Mouse (Mus musculus): Measurements from ENCODE around the gene Pld3.

The Pld3 gene

DNA sequence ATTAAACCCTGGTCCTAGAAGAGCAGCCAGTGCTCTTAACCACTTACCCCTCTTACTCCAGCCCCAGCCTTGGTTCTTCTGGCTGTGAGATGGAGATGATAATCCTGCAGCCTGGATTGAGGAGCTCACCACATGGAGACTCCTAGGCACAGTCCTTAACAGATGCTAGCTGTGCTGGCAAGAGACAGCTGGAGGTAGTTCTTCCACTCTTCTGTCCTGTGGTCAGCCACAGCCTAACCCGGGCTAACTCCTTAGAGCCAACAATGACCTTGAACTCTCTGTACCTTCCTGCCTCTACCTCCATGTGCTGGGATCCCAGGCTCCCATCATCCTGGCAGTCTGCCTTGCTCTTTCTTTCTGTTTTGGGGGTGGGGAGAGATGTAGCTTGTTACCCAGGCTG is 8.0 kb upstream of the Pld3 start:
- DNase-seq = no peak

DNA sequence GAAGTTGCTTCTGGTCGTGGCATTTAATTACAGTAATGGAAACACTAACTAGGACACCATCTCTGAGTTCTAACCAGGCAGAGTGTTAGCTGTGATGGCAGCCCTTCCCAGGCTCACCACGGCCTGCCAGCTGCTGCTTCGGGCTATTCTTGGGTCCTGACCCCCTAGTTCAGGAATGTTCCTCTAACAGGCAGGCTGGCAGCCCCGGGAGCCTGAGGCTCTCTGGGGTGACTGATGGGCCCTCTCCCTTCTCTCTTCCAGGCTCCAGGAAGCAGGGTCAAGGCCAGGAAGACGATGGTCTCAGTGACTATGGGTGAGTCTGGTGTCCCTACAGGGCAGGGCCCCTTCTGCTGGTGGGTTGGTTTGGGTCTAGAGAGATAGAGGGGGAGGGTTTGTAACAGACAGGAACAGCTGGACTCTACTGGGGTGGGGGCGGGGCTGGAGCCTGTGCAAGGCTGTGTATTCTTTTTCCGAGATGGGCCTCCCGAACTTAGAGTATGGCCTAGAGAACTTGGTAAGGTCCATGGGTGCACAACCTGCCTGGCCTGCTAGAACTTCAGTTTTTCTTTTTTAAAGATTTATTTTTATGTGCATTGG is 7.4 kb upstream of the Pld3 start:
- DNase-seq = no peak

DNA sequence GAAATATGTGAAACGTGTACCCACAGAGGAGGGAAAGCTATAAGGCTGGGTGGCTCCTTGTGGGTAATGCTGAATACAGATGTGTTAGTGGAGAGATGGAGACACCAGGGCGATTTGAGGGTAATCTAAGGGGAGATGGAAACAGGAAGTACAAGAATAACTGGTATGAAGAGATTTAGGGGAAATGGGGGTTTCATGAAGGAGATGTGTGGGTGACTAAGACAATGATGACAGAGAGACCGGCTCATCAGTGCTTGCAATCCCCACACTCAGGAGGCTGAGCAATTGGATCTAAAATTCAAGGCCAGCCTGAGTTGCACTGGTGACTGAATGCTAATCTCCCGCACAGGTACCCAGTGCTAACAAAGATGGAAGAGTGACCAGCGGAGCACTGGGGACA is 948 bp downstream of the Pld3 start:
- no peak for DNase-seq

DNA sequence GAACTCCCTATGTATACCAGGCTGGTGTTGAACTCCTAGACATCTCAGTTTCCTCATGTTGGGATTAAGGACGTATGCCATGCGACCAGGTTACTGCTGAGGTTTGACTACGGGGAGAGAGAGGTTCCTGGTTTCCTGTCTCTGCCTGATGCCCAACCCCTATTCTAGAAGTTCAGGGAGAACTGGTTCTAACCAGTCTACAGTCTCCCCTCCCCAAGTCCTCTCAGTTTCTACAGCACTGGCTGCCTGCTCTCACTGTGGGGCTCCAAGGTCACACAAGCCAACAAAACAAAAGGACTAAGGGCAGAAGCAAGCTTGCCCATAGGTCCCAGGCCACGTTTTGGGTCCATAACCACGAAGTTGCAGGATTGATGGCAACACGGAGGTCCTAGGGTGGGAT is 3.4 kb downstream of the Pld3 start:
- DNase-seq = no peak

DNA sequence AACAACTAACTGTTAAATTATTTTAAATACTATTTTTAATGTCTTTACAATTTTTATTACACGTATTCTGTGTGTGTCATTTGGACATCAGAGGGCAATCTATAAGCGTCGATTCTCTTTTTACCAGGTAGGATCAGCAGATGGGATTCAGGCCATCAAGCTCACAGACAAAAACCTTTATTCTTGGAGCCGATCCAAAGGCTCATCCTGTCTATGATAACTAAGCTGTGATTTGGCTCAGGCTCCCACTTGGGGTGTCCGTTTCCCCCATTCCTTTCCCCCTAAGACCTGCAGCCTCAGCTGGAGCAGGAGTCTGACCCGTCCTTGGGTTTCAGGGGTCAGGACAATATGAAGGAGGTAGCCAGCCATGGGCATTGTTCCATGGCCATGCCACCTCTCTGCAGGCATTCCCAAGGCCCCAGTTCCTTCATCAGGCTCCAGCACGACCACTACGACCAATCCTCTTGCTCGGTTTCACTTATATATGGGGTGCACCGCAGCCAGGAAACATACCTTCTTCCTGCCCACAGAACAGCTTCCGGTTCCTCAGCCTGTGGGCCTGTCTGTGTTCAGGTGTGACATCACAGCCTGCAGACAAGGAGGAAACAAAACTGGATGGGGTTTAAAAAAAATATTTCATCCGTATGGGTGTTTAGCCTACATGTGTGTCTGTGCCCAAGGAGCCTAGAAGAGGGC is 8.2 kb downstream of the Pld3 start:
- DNase-seq = peak; percentile 76

DNA sequence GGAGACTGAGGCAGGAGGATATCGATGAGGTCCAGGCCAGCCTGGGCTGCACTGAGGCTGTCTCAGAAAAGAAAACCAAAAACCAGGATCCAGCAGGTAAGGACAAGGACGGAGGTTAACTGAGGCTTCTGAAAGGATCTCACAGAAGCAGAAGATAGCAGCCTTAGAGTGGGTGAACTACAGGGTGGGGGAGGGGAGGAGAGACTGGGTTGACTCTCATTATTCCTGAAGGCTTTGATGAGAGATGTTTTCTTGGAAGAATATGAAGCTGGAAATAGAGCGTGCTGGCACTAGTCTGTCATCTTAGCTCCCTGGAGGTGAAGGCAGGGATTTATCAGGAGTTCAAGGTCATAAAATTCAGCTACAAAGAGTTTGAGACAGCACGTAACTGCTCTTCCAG is 9.2 kb downstream of the Pld3 start:
- DNase-seq = no peak

DNA sequence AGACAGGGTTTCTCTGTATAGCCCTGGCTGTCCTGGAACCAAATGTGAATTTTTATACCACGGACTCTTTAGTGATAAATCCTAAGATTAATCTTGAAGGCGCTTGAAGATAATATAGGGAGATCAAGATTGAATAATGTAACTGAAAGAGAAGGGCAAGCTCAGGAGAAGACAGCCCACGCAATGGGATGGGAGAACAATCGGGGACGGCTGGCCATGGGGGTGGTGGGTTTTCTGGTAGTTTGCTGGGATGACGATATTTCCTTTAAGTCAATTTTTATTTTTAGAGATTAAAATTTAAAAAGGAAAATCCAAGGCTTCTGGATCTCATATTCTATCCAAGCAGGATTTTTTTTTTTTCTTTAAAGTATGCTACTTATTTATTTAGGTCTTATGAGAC is 10.0 kb downstream of the Pld3 start:
- no peak for DNase-seq

DNA sequence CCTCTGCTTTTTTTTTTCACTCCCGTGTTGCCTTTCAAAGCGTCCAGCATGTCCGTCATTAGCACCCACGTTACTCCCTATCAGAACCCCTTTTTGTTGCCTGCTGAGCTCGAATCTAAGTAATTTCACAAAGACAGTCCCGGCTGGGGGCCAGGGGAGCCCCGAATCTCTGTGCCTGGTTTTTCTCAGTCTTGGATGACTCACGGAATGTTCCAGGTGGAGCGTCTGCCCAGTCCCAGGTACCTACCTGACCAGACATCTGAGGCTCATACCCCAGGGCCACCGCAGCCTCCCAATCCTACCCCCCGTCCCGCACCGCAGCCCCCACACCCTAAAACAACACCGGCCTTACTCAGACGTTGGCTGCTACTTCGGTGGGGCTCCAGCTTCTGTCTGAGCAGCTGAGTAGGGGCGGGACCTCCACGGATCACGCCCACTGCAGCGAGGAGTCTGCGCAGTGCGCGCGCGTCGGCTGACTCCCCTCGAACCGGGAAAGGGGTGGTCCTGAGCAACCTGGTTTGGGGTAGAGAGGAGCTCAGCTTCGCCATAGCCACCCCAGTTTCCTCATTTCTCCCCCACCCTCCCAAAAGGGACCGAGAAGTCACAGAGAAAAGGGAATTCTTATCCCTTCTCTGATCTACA is 10.5 kb downstream of the Pld3 start:
- DNase-seq = peak; percentile 96

DNA sequence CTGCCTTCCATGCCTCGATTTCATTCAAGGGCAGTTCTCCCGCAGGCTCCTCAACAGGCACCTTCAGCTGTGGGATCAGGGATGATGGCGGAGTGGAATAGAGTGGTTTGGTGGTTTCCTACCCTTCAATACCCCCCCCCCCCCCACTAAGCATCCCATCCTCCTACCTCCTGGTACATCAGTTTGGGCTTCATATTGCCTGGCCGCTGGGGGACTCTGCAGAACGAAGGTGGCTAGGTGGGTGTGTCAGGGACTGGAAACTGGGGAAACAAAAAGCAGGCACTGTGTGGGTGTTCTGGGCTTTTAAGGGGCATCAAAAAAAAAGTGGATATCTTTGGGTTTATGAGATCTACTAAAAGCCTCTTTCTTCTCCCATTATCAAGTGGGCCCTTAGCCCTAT is 11.1 kb downstream of the Pld3 start:
- DNase-seq = peak; percentile 34

DNA sequence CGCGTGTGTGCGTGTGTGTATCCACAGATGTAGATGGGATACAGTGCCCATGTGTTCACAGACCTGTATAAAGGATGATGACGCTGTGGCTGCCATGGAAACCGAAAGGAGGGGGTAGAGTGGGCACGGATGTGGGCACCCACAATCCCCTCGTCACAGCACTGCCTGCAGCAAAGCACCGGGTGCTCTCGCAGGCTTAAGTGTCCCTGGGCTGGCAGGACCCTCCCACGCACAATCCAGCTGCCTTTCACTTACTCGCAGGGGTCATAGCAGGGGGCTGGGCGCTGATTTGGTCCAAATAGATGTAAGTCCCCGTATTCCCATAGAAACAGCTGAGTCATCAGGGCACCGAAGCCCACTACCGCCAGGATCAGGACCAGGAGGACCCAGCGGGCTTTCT is 11.6 kb downstream of the Pld3 start:
- DNase-seq = peak; percentile 93

DNA sequence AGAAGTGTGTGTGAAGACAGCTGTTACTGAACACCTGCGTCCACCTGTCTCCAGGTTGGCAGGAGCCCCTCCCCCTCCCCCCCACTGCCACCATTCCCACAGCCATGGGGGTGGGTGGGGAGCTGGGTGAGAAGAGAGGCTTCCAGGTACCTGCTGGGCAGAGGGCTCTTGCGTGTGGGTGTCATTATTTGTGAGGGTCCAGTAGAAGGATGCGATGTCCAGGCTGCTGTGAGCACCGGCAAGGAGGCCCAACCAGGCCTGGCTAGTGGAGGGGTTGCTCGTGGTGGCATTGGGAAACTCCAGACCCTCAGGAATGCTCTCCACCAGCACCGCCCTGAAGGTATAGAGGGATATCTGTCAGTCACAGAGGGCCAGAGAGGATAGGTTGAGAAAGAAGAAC is 12.1 kb downstream of the Pld3 start:
- DNase-seq = peak; percentile 27

DNA sequence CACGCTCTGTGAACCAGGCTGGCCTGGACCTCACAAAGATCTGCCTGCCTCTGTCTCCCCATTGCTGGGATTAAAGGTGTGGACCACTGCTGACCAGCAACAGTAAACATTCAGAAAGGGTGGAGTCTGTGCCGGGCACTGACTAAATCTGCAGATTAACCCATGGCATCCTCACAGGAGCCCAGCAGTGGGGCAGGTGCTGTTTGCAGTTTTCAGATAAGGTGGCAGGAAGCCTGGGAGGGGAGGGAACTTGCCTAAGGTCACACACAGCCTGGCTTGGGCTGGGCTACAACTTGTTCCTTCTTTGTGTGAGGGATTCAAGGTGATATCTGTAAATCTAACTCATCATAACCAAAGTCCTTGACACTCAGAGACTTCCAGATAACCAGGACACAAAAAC is 12.5 kb downstream of the Pld3 start:
- DNase-seq = no peak

DNA sequence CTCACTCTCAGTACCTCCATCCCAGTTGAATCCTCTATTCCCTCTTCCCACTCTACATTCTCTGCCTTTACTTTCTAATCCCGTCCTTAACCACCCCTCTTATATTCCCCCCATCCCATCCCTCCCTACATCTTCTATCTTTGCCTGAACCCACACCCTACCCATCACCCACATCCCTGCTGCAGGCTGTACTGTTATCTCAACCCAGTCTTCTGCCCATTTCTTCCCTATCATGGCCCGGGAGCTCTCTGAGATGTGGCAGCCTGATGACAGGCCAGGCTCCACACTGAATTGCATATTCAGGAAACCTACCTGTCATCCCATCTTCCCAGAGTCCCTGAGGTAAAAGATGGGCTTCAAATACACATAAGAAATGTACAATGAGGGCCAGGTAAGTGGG is 14.2 kb downstream of the Pld3 start:
- no peak for DNase-seq

DNA sequence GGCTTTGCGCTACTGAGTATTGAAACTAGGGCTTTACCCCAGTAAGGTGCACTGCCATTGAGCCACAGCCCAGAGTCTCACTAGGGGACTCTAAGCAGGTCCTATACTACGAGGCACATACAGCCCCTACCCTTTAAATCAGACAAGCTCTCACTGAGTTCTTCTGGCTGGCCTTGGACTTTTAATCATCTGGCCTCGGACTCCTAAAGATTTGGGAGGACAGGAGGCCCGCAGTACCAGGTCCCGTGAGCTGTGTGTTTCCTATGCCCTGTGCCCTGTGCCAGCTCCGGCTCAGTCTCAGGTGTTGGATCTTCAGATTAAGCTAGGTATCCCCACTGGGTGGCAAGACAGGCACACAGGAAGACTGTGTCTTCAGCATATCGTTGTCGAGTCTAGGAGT is 15.0 kb downstream of the Pld3 start:
- DNase-seq = no peak

DNA sequence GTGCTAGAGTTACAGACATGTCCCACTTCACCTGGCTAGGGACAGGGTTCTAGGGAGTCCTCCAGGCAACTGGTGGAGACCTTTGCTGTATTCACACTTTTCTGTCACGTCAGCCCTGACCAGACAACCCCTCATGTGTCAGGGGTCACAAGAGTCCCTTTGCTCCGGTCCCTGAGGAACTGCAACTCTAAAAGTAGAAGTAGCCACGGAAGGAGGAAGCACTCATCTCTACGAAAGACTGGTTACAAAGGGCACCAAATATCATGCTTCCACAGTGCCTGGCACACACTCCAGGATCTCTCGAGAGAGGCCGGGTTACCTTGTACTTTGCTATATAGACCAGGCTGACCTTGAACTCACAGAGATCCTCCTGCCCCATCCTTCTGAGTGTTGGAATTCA is 16.4 kb downstream of the Pld3 start:
- DNase-seq = no peak

DNA sequence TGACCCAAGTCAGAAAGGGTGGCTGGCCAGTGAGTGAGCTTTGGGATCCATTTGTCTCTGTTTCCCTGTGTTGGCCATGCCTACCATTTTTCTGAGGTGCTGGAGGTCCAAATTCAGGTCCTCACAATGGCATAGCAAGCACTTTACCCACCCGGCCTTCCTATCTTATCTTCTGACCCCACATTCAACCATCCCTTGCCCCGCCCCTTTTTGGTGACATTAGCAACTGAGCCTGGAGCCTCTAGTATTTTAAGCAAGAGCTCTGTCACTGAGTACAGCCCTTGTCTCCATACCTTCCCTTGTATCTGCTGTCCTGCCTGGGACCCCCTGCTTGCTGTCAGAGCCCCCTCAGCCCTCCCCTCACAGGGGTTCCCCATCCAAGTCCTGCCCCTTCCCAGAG is 17.6 kb downstream of the Pld3 start:
- DNase-seq = no peak

DNA sequence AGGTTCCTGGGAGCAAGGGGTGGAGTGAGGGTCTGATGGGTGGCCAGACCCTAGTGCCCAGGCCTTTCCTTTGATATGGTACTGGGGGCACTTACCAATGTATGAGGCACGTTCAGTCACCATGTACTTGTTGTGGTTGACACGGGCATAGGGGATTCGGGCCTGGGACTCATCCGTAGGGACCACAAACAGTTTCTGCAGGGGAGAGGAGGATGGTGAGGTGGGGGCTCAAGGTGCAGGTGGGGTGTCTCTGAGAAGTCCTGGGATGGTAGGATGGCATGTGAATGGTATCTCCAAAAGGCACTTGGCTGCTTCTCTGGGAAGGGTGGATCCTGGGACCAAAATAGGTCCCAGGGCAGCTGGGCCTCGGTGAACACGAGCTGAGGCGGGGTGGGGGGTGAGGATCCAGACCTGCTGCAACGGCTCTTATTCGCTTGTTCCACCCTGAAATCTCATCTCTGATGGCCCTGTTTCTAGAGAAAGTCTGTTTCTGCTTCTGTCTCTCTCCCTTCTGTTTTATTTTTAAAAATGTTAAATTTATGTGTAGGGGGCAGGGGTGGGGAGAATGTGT is 20.5 kb downstream of the Pld3 start:
- no peak for DNase-seq

DNA sequence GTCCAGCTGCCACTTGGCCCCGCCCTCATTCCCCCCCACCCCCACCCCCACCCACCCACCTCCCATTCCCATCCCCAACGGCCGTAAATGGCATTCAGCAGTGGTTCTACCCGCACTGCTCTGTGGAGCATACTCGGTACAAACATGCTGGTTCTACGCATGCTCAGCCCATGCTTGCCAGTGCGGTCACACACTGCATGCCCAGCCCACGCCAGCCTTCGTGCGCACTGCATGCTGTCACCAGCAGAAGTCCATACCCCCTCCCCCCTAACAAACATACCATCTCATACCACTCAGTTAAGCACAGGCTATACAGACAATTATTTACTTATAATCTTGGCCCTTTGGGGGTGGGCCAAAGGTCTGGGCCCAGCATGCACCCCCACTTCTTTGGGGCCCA is 21.3 kb downstream of the Pld3 start:
- no peak for DNase-seq

DNA sequence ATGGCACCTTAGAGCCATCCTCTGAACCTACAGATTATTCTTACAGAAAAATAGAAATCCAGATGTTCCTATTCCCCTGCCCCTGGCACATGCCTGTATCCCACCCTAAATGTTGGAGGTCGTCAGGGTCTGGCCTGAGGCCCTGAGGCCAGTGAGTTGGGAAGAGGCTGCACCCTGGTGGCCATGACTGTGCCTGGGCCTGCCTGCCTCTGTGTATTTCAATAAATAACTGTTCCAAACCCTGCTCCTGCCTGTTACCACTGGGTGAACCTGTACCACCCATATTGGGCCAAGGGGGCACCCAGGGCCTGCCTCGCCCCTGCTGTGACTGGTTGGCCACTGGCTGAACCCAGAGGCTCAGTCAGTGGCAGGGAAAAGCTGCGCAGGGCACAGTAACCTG is 22.1 kb downstream of the Pld3 start:
- no peak for DNase-seq

DNA sequence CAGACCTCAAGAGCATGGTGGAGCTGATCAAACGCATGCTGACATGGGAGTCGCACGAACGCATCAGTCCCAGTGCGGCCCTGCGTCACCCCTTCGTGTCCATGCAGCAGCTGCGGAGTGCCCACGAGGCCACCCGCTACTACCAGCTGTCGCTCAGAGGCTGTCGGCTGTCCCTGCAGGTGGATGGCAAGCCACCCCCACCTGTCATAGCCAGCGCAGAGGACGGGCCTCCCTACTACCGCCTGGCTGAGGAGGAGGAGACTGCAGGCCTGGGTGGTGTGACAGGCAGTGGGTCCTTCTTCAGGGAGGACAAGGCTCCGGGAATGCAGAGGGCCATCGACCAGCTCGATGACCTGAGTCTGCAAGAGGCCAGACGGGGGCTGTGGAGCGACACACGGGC is 23.9 kb downstream of the Pld3 start:
- DNase-seq = no peak

DNA sequence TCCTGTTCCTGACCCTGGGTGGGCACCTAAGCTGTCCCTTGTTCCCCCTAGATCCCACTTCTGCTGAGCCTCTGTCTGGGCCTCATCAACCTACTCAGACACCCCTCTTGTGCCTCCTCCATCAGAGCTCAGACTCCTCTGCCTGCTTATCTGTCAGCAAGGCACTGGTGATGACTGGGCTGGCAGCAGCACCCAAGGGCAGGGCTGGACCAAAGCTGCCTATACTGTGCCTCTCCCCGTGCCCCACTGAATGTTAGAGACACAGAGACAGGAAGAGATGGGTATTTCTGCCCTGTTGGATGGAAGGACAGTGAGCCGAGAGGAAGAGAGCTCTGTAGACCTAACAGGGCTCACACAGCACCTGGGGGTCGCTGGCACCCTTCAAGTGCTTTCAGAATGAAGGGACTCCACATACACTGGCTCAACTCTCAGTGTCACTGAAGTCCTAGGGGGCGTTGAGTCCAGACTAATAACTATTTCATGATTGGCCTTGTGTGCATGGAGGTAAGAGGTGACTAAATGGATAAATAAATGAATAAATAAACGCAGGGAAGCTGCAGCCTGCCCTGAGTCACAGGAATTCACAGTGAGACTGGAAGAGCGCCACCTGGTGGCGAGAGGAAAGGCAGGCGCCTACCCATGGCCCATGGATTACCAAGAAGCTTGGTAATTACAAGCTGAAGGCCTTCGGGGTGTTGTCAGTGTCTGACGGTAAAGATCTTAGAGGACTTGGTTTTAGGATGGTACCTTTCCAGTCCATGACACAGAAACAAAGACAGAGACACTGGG is 26.8 kb downstream of the Pld3 start:
- peak; percentile 86 for DNase-seq

DNA sequence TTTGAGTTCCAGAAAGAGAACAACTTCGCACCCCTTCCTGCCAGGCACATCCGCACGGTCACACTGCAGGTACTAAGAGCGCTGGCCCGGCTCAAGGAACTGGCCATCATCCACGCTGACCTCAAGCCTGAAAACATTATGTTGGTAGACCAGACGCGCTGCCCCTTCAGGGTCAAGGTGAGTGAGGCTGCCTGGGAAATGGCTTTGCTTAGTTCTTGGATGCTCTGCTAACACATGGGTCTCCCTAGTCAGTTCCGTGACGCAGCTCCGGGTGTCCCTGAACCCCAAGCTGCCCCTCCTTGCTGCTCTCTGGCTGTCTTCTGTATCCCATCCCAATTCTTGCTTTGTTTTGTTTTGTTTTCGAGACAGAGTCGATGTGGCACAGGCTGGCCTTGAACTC is 29.2 kb downstream of the Pld3 start:
- no peak for DNase-seq

DNA sequence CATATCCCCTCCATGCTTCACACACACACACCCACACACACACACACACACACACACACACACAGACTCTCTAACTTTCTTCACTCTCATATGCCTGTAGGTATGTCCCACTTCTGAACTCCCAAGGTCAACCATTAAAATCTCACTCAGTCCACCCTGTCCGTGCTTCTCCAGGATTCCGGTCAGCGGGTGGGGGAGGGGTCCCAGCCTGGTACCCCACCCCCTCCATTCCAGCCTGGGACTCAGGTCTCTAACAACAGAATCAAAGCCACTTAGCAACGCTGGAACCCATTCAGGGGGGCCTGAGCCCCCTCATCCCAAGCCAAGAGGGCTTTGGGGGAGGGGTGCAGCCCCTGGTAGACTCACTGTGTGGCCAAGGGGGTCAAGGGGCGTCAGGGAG is 30.1 kb downstream of the Pld3 start, which contains the start of gene Hipk4:
Gene Hipk4, plus strand, starts transcription at position 301 of the 400 bp plus-strand sequence.
- DNase-seq = no peak
